Mouse (Mus musculus) telencephalon, adult 2 months (tissue): ENCODE results near the gene Omp.

Experiments
- DNase-seq: peaks from one replicate; pipeline ENCODE4 v3.0.0-alpha.2; 2011; ENCODE audit warnings: low read depth, low spot score

Omp gene

GRCm38 (mm10) chr7:98142247-98142646, 3.1 kb downstream of the Omp start:
- no peak for DNase-seq

GRCm38 (mm10) chr7:98141206-98141605, 4.1 kb downstream of the Omp start:
- no peak for DNase-seq

- DNase-seq: no peak
Observed at GRCm38 (mm10) chr7:98140597-98140996, 4.7 kb downstream of the Omp start.

GRCm38 (mm10) chr7:98139216-98139615, 6.1 kb downstream of the Omp start:
- no peak for DNase-seq

GRCm38 (mm10) chr7:98137995-98138394, 7.3 kb downstream of the Omp start:
- DNase-seq: no peak

GRCm38 (mm10) chr7:98137583-98137982, 7.7 kb downstream of the Omp start:
- DNase-seq: no peak

- no peak for DNase-seq
Observed at GRCm38 (mm10) chr7:98131751-98132150, 13.6 kb downstream of the Omp start.

- no peak for DNase-seq
Observed at GRCm38 (mm10) chr7:98125473-98125872, 19.8 kb downstream of the Omp start.

GRCm38 (mm10) chr7:98124701-98125100, 20.6 kb downstream of the Omp start:
- DNase-seq: no peak

- DNase-seq: no peak
Observed at GRCm38 (mm10) chr7:98121673-98122072, 23.6 kb downstream of the Omp start.

- DNase-seq: no peak
Observed at GRCm38 (mm10) chr7:98121241-98121640, 24.1 kb downstream of the Omp start.

GRCm38 (mm10) chr7:98120325-98120724, 25.0 kb downstream of the Omp start:
- DNase-seq: peak; percentile 36

- DNase-seq: no peak
Observed at GRCm38 (mm10) chr7:98119961-98120232, 25.4 kb downstream of the Omp start.

- no peak for DNase-seq
Observed at GRCm38 (mm10) chr7:98119179-98119960, 25.9 kb downstream of the Omp start, which contains the start of gene Myo7a. Gene Myo7a, minus strand, starts transcription at chr7:98119524.

- no peak for DNase-seq
Observed at GRCm38 (mm10) chr7:98117012-98117660, 28.2 kb downstream of the Omp start.

- no peak for DNase-seq
Observed at GRCm38 (mm10) chr7:98114656-98115055, 30.6 kb downstream of the Omp start.

- DNase-seq: no peak
Observed at GRCm38 (mm10) chr7:98111233-98111632, 34.1 kb downstream of the Omp start.

GRCm38 (mm10) chr7:98109771-98110170, 35.5 kb downstream of the Omp start:
- DNase-seq: no peak

- DNase-seq: no peak
Observed at GRCm38 (mm10) chr7:98108636-98109430, 36.5 kb downstream of the Omp start.

- no peak for DNase-seq
Observed at GRCm38 (mm10) chr7:98106272-98106671, 39.0 kb downstream of the Omp start.

GRCm38 (mm10) chr7:98104481-98105435, 40.5 kb downstream of the Omp start:
- no peak for DNase-seq

- DNase-seq: no peak
Observed at GRCm38 (mm10) chr7:98103942-98104292, 41.4 kb downstream of the Omp start.
